Mouse (Mus musculus) kidney, adult 2 months (tissue): ENCODE results near the gene Otog. TPM values are rescaled to one million over a fixed set of nuclear protein-coding genes. Genes with fewer than 3 reads are reported as not detected.

Source experiments
- DNase-seq: peaks from one replicate; pipeline ENCODE4 v3.0.0; 2021
- H3K27ac ChIP-seq: fragments of 200-500 bp; 2 replicates; pipeline ENCODE4 v1.5.1; 2012; ENCODE audit warnings: low read depth, low read length, control low read depth, inconsistent platforms; ENCODE audit not compliant: insufficient read depth
- H3K27me3 ChIP-seq: fragments of 200-500 bp; replicated peaks from 2 replicates; pipeline ENCODE4 v1.6.1; 2012; ENCODE audit warnings: mild to moderate bottlenecking, moderate library complexity, low read length, inconsistent platforms; ENCODE audit not compliant: control insufficient read depth, insufficient read depth
- H3K36me3 ChIP-seq: fragments of 200-500 bp; 2 replicates; pipeline ENCODE4 v1.6.1; 2012; ENCODE audit warnings: mild to moderate bottlenecking, moderate library complexity, low read length, inconsistent platforms; ENCODE audit not compliant: control insufficient read depth, insufficient read depth
- H3K4me1 ChIP-seq: fragments of 200-500 bp; 2 replicates; pipeline ENCODE4 v1.6.1; 2011; ENCODE audit warnings: low read length; ENCODE audit not compliant: control insufficient read depth, insufficient read depth
- H3K4me3 ChIP-seq: fragments of 200-500 bp; 2 replicates; pipeline ENCODE4 v1.5.1; 2011; ENCODE audit warnings: mild to moderate bottlenecking, low read depth, low read length, control low read depth; ENCODE audit not compliant: insufficient read depth
- CTCF ChIP-seq: fragments of 200-500 bp; conservative IDR thresholded peaks from 2 replicates; pipeline ENCODE4 v1.5.1; 2011; ENCODE audit warnings: low read depth, mild to moderate bottlenecking, control low read depth, low read length, moderate library complexity, mixed read lengths; ENCODE audit not compliant: insufficient read depth, insufficient read length
- POLR2A ChIP-seq: fragments of 200-500 bp; IDR thresholded peaks from one replicate; pipeline ENCODE4 v1.6.1; 2011; ENCODE audit warnings: low read depth, low read length, control low read depth
- WGBS: fragments of 180-500 bp; shearing (Covaris S2); methylation state at CpG from one replicate; pipeline ENCODE4 v1.1.7; 2018; 5-methylcytosine and 5-hydroxymethylcytosine counted together
- polyA plus RNA-seq: library from polyadenylated mRNA; depleted of rRNA; stranded (reverse); fragments of >200 nt; gene quantifications from 2 replicates; pipeline ENCODE4 v1.2.3, GENCODE M21; 2012

Otog gene
- polyA plus RNA-seq, 1 experiment, result 0.06 TPM

DNA sequence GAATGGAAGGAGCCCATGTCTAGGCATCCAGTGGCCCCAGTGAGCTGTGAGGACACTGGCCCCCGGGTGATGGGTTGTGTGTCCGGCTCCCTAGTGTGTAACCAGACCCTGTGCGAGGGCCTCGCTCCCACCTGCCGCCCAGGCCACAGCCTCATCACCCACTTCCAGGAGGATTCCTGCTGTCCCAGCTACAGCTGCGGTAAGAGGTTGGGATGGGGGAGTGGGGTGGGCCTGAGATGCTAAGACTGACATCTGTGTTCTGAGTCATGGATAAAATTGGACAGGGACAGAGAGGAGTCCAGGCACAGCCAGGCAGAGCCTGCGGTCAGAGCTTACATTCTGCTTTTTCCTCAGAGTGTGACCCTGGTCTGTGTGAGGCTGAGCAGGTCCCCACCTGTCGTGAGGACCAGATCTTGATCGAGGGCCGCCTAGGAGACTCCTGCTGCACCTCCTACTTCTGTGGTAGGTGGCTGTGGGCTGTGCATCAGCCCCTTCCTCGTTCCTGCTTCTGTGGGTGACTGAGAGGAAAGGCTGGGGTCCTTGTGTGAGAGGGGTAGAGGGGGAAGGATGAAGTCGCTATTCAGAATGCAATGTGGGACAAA is 60.3 kb downstream of the Otog start:
- WGBS, result 70% methylated on average over 12 of the region's 12 CpGs
- Histone ChIP-seq H3K27ac (no peak overlapping the region), H3K4me3 (no peak overlapping the region), H3K27me3 (no peaks in the 10 kb centered on the region), H3K36me3 (no peaks in the 10 kb centered on the region), H3K4me1 (no peaks in the 10 kb centered on the region)
- no peak for DNase-seq
- TF ChIP-seq CTCF, result no peak
- no peak for TF ChIP-seq POLR2A

DNA sequence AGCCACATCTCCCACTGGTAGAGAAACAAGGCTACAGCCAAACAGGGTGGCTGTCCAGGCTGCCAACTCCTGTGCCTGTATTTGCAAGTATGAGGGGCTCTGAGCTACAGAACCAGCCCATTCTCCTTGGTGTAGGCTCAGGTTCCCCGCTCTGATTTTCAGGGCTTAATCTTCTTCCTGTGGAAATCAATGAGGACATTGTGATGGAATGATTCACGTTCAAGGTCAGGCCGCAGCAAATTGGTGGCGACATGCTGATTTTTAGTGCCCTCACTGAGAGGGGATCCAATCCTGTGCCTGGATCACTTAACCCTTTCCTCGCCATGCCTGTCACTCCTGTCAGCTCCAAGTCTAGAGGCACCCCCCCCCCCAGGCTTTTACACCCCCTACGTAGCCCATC is 72.7 kb downstream of the Otog start:
- TF ChIP-seq POLR2A, result no peak
- Histone ChIP-seq H3K27ac (no peak overlapping the region), H3K4me3 (no peak overlapping the region), H3K27me3 (no peaks in the 10 kb centered on the region), H3K36me3 (no peaks in the 10 kb centered on the region), H3K4me1 (no peaks in the 10 kb centered on the region)
- WGBS, result 56% methylated on average over 6 of the region's 6 CpGs
- DNase-seq, result no peak

DNA sequence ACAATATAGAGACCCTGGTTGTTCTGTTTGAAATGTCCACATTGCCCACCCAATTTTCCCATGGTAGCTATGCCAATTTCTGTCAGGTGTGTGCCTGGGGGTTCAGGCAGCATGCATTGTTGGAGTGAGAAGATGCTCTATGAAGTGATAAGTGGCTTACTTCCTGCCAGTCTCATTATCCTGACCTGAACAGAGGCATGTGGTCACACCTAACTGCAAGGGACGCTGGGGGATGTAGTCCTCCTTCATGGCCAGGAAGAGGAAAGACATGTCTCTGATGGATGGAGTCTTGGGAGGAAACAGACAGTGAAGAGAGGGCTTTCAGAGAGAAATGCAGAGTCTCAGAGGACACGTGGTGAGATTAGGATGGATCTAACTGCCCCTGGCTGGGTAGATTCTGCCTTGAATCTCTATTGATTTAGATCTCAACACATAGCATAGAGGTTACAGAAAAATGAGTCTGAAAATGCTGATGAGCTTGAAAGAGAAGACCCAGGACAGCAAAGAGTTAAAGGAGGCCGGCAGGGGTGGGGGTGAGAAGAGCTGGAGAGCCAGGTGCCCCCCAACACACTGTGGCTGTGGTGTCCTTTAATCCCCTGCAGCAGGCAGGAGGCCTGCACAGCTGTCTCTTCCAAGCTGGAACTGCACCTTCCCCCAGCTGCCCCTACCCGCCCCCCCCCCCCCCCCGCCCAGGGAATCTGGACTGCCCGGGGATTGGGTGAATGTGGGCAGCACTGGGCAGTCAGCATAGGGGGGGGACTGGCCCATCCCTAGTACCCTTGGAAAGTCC is 73.6 kb downstream of the Otog start:
- Histone ChIP-seq H3K4me3 (no peak overlapping the region), H3K27ac (no peak overlapping the region), H3K4me1 (no peaks in the 10 kb centered on the region), H3K36me3 (no peaks in the 10 kb centered on the region), H3K27me3 (no peaks in the 10 kb centered on the region)
- DNase-seq, result no peak
- TF ChIP-seq CTCF, result no peak
- TF ChIP-seq POLR2A, result no peak
- 31% methylated on average over 6 of the region's 6 CpGs for WGBS

DNA sequence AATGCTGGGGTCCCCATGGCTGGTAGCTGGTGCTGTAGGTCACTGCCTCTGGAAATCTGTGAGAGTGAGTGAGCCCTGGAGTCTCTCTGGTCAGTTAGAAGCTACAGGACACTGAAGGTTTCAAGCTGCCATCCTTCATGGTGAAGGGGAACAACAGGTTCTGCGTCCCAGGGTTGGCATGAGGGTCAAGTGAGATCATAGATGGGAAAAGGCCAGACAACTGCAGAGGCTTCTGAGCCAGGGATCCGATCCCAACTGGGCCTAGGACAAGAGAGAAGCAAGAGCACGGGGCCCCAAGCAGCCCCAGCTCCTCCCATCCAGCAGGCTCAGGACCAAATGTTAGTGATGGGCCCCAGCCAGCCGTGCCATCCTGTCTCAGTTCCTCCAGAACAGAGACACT is 74.9 kb downstream of the Otog start:
- no peak for DNase-seq
- H3K36me3 ChIP-seq, result no peaks in the 10 kb centered on the region
- TF ChIP-seq POLR2A, result no peak
- no peak for TF ChIP-seq CTCF
- H3K27ac ChIP-seq, result no peak overlapping the region
- 58% methylated on average over 4 of the region's 4 CpGs for WGBS
- no peak overlapping the region for H3K4me3 ChIP-seq
- H3K4me1 ChIP-seq, result no peaks in the 10 kb centered on the region
- no peaks in the 10 kb centered on the region for H3K27me3 ChIP-seq

DNA sequence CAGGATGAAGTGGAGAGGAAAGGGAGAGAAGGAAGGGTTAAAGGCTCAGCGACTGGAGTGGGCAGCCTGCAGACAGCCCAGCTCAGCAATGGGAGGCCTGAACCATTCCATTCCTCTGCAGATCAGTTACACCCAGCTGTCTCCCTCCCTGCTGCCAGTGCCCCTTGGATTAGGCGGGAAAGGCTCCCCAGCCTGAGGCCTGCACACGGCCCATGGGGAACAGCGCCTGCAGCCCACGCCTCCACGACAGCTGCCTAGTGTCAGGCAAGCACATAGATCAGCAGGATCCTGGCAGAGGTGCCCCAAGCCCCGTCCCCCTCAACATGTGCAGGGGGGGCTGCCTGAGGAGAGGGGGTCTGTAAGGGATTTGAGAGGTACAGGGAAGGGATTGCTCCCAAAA is 76.2 kb downstream of the Otog start:
- Histone ChIP-seq H3K4me1 (no peaks in the 10 kb centered on the region), H3K27me3 (no peaks in the 10 kb centered on the region), H3K27ac (no peak overlapping the region), H3K36me3 (no peaks in the 10 kb centered on the region), H3K4me3 (no peak overlapping the region)
- DNase-seq, result no peak
- 17% methylated on average over 7 of the region's 7 CpGs for WGBS
- TF ChIP-seq CTCF (no peak), POLR2A (no peak)

DNA sequence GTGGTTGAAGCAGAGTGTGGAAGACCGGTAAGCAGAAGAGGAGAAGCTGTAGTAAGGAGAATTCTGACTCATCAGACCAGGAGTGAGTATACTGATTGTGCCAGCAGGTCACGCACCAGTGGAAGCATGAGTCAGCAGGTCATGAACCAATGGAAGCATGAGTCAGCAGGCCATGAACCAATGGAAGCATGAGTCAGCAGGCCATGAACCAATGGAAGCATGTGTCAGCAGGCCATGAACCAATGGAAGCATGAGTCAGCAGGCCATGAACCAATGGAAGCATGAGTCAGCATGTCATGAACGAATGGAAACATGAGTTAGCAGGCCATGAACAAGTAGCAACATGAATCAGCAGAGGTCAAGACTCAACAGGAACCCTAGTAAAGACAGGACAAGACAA is 80.5 kb downstream of the Otog start:
- Histone ChIP-seq H3K27ac (no peak overlapping the region), H3K36me3 (no peaks in the 10 kb centered on the region), H3K27me3 (no peaks in the 10 kb centered on the region), H3K4me3 (no peak overlapping the region), H3K4me1 (no peaks in the 10 kb centered on the region)
- TF ChIP-seq POLR2A, result no peak
- TF ChIP-seq CTCF, result no peak
- peak; percentile 1 for DNase-seq
- 75% methylated on average over 3 of the region's 3 CpGs for WGBS

DNA sequence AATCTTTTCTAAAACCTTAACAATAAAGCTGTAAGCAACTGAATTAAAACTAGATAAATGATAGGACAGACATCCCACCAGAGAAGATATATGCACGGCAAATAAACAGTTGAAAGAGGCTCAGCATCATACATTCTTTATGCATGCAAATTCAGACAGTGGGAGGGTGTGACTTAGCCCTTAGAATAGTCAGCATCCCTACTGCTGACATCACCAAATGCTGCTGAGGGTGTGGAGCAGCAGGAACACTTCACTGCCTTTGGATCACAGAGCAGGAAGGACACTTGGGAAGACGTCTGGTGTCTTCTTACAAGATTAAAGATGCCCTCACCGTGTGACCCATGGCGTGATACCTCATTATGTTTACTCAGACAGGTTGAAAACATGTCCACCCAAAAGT is 87.1 kb downstream of the Otog start:
- DNase-seq, result no peak
- no peaks in the 10 kb centered on the region for H3K36me3 ChIP-seq
- H3K27ac ChIP-seq, result no peak overlapping the region
- no peaks in the 10 kb centered on the region for H3K4me1 ChIP-seq
- no peak overlapping the region for H3K4me3 ChIP-seq
- H3K27me3 ChIP-seq, result 0 out of 2 replicates have a peak, but pooled peaks cover 1% of the 10 kb centered on the region
- WGBS, result 28% methylated on average over 4 of the region's 4 CpGs
- TF ChIP-seq POLR2A (no peak), CTCF (no peak)
